Mouse (Mus musculus) thymus, postnatal 25 days (tissue): ENCODE results near the gene Rcn3.

Experiments
- DNase-seq: peaks from one replicate; pipeline ENCODE4 v3.0.0; 2022

Rcn3 gene

DNA sequence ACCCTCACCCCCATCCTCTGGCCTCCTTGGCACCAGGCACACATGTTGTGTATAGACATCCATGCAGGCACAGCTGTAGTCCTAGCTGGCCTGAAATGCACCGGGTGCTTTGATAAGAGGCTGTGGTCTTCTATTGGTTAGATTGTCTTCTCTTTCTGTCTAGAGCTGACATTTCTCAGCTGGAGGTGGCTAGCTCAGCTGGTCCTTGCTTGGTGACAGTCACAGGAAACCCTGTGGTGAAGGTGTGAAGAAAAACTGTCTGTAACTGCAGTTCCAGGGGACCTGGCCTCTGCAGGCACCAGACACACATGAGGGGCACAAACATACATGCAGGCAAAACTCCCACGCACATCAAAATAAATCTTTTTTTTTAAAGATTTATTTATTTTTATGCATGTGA is 22.4 kb downstream of the Rcn3 start:
- DNase-seq = no peak

DNA sequence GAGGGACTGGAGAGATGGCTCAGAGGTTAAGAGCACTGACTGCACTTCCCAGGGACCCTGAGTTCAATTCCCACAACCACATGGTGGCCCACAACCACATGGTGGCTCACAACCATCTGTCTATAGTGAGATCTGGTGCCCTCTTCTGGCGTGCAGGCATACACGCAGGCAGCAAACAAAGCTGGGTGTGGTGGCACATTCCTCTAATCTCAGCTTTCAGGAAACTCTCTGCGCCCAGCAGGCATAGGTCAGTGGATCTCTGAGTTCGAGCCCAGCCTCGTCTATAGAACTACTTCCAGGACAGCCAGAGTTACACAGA is 24.1 kb downstream of the Rcn3 start:
- peak; percentile 73 for DNase-seq

DNA sequence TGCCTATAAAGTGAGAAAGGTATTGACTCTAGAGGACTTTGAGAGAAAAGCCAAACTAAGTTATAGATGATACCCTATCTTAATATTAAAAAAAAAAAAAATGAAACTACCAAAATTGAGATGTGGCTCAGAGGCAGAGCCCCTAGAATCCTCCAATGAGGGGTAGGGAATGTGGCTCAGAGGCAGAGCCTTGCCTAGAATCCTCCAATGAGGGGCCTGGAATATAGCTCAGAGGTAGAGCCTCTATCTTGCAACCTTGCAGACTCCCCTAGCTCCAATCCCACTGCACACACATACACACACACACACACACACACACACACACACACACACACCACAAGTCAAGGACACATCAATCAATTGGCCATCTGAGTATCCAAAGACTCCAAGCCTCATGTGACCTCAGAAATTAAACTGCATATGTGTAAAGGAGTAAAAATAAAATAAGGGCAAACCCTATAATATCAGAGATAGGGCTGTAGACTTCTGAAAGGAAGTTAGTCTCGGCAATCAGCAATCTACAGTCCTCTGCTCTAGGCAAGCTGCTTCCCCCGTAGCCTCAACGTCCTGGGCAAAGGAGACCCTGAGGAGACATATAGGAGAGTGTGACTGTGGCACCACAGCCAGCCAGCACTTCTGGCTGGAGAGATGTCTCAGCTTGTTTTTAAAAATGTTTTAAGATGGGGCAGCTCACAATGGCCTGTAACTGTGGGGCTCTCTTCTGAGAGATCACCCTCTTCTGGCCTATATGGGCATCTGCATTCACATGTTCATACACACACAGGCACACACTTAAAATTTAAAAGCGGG is 24.6 kb downstream of the Rcn3 start:
- no peak for DNase-seq

DNA sequence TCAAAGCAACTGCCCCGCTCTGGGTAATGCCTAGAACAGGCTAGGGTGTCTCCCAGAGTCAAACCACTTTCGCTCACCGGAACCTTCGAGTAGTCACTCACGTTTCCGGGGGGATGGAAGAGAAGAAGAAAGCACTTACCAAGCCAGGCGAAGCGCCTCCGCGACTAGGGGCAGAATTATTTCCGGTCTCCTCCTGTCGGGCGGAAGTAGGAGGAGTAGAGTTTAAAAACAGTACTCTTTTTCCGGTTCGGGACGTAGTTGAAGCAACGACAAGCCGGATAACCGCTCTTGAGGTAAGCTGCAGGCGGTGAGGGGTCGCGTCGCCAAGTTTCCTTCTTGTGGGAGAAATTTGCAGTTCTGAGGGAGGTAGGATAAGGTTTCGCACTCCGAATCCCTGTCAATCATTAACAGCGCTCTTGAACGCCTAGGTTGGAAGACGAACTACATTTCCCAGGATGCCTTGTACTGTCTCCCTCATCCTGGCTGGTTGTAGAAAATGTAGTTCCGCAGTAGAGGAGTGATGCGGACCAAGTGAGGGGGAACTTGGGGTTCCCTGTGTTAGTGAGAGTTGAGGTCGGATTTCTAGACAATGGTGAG is 29.7 kb downstream of the Rcn3 start, which contains the start of the genes Nosip and Prrg2:
Gene Nosip, plus strand, starts transcription at position 191 of the 597 bp plus-strand sequence.
Gene Prrg2, minus strand, starts transcription at position 439 of the 597 bp plus-strand sequence.
- peak; percentile 96 for DNase-seq

DNA sequence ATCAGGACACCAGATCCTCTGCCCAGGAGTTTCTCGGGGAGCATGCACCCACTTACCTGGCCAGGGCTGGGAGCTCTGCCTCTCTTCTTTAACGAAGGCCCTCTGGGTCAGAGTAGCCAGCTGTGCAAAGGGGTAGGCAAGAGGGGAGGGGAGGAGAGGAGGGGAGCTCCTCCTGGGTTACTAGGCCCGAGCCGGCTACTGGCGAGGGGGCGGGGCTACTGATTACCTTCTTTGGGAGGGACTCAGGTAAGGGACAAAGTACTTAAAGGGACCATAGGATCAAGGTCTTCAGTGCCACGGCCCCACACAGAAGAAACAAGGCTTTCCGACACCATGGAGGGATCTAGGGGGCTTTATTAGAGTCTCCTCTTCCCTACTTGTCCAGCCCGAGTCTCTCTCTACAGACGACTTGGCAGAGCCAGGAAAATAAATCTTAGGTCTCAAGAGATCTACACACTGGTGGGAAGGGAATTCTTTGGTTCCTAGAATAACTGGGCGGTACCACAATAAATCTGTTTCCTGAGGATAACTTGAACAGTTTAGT is 30.4 kb downstream of the Rcn3 start:
- DNase-seq = no peak

DNA sequence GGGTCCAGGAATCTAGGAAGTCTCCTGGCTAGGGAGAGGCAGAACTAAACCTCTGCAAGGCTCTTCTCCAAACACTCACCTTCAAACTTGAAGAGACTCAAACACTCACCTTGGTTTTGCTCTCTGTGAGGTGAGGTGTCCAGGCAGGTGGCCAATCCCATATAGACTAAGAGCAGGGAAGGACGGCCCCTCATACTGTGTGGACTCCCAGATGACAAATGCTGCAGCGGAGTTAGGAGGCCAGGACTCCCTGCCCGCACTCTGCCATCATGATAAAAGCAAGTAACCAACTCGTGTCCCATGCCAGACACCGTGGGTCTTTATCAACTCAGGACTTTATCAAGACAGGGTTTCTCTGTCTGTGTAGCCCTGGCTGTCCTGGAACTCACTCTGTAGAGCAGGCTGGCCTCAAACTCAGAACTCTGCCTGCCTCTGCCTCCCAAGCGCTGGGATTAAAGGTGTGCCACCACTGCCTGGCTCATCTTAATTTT is 31.3 kb downstream of the Rcn3 start:
- no peak for DNase-seq

DNA sequence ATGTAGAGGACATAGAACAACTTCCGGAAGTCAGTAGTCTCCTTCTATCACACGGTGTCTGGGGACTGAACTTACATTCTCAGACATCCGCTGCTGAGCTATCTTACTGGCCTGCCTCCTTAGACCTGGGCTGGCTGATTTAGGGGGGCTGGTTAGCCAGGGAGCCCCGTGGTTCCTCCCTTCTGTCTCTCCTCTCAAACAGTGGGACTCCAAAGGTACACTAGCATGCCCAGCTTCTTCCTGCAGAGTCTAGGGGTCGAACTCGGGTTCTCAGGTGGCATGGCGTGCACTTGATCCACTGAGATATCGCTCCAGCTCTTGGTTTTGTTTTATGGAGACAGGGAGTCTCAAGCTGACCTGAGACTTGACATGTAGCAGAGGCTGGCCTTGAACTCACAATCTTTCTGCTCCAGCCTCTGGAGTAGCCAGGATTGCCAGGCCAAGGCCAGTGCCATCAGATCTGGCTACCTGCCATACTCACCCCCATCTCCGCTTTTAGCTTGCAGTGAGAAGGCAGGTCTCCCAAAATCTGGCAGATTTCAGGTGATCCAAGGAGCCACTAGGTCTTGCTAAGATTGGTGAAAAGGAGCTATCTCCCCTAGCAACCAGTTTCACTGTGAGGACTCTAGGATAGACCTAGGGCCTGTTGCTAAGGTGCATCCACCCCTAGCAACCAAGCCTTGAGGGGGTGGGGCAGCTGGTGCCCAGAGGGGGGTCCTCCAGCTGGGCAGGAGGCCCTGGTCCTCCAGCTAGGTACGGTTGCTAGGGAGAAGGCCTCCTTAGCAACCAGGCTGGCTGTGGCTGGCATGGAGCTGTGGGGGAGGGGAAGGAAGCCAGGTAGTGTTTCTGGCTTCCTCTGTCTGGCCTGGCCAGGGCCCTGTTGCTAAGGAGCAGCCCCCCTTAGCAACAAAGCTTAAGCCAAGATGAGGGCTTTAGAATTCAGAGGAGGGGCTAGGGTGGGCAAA is 33.1 kb downstream of the Rcn3 start:
- no peak for DNase-seq

DNA sequence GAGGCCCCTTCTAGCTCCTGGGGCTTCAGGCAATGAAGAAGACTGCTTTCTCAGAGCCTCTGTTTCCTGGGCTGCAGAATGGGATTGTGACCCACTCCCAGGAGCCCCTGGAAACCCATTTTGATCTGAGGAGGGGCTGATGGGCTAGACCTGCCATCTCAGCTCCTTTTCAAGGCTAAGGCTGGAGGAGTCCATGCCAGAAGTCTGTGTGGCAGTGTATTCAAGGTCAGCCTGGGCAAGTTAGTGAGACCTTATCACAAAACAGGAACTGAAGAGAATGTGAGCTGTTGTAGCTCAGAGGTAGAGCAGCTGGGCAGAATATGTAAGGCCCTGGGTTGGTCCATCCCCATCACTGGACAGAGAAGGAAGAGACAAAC is 35.1 kb downstream of the Rcn3 start:
- no peak for DNase-seq

DNA sequence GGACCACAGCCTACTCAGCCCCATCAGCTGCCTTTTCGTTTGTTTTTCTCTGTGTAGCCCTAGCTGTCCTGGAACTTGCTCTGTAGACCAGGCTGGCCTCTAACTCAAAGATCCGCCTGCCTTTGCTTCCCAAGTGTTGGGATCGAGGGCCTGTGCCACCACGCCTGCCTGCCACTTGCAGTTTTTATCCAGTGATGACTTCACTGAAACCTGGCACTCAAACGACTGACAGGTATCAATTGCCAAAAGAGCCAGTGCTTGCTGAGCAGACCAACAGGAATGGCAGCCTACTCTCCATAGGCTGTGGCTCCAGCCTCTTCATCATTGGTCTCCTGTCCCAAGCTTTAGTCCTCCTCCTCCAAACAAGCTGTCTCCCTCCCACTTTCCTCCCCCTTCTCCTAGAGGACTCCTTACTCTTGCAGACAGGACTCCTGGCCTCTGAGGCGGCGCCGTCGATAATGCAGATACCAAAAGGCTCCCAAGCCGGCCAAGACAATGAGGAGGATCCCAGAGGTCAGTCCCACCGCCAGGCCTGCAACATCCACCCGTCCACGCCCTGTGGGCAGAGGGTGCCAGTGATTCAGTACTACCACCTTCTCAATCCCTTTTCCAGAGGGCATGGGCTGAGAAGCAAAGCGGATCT is 35.6 kb downstream of the Rcn3 start:
- no peak for DNase-seq

DNA sequence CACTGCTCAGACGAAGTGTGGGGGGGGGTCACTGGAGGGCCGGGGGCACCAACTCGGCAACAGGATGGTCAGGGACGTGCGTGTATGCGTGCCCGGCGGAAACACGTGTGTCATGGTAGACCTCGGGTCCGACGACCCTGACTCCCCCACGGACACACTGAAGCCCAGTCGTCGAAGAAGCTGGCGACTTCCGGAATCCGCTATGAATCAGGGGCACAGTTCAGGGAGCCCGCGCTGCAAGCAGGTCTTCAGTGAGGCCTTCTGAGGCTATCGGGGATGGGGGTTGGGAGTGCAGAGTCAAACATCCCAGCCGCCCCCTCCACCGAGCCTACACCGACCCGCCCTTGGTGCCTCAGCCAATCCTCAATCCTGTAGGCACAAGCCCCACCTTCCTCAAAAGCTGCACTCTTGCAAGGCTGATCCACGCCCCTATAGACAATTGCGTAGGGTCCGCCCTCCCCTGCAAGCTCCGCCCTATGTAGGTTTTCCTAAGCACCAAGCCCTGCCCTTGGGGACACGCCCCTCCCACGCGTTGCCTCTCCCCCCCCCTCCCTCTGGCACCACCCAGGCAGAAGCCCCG is 38.0 kb downstream of the Rcn3 start:
- peak; percentile 96 for DNase-seq

DNA sequence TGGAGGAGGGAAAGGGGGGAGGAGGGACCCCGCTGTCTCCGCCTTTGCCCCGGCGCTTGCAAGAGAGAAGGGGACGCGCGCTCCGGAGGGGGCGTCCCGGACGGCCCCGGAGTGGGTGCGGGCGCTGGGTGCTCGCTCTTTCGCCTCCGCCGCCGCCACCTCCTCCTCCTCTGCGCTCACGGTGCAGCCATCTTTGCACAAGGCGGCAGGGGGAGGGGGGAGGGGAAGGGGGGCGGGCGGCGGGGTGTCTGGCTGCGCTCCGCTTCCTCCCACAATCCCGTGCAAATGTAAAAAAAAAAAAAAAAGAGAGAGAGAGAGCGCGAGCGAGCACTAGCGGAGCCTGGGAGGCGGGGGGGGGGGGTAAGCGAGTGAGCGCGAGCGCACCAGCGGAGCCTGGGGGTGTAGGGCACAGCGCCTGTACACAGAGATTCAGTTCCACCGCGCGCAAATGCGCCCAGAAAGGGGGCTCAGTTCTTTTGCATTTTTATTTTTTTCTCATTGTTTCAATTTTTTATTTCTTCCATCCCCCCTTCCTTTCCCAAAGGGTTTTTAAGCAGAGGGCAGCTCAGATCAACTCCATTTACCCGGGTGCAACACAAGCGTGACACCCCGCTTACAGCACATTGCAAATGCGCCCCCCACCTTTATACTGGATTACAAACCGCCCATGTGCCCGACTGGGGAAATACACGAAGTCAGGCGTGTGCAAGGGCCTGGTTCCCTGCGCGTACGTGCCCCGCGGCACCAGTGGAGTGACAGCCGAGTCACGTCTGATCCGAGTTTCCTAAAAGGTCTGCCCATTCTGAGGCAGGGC is 38.7 kb downstream of the Rcn3 start:
- DNase-seq = peak; percentile 86

DNA sequence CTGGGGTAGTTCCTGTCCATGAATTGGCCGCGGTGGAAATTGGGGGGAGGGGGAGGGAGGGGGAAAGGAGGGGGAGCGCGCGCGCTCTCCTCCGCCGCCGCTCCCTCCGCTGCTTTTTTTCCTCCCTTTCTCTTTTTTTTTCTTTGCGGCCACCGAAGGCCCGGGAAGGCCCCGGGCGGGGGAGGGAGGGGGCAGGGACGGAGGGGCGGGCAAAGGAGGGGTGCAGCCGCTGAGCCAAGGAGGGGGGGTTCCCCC is 39.2 kb downstream of the Rcn3 start, which contains the start of gene Prr12:
Gene Prr12, minus strand, starts transcription at position 20 of the 255 bp plus-strand sequence.
- DNase-seq = no peak

DNA sequence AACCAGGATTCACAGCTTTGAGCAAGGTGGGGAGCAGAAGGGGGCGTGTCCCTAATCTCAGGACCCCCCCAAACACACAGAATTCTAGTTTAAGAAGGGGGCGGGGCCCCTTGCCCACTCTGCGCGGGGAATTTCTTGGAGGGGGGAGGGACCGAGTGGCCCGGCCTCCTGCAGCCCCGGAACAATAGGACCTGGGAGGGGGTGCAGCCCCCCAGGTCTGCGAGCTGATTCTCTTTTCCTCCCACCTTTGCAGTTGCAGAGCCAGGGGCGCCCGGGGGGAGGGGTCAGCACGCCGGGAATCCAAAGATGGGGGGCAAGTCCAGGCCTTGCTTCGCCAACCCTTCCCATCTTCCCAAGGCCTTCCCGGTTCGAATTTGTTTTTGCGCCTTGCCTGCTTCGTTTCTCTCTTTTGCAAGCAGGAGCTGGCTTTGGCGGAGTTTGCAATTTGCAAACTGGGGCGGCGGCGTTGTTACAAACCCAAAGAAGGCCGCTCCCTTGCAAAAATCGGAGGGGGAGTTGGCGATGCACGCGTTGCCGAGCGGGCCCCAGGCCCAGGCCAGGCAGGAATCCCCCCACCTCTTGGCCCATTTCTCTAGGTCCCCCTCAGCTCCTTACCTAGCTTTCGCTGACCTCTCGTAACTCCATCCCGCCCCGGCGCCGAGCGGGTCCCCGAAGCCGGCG is 39.7 kb downstream of the Rcn3 start:
- peak; percentile 47 for DNase-seq

DNA sequence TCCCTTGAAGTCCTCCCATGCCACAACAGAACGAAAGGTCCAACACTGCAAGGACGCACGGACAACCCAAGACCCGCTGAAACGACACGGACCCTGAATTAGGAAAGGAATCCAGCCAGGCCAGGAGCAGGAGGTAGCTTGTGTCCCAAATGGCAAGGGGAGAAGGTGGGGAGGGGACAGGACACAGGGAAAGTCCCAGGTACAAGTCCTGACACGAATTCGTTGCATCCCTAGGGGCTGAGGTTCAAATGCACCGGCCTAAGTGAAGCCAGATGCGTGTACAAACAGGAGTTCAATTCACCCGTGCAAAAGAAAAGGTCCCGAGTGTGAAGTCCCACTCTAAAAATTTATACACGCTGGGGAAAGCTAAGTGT is 40.4 kb downstream of the Rcn3 start:
- DNase-seq = no peak

DNA sequence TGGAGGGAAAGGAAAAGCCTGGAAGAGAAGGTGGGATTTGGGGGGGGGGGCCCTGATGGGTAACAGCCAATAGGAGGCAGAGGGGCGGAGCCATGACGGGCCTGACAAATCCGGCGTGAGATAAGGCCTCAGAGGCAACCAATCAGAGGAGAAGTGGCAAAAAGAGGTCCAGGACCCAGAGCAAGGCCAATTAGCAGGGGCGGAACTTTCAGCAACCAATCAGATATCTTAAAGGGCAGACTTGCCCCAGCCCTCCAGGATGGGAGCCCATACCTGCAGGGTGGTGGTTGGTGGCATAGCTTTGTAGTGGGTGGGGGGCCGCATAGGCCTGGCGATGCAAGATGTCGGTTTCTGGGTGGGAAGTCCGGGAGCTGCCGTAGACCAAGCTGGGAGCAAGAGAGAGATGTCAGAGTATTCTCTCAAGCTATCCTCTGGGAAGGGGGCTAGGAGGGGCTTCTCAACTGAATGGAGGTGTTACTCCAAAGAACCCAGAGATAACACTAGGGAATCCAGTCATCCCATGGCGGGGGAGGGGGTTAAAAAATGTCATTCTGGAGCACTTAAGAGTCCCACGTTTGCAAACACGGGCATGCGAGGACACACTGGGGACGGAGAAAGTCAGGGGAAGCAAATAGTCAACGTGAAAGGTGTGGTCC is 40.9 kb downstream of the Rcn3 start:
- peak; percentile 49 for DNase-seq

DNA sequence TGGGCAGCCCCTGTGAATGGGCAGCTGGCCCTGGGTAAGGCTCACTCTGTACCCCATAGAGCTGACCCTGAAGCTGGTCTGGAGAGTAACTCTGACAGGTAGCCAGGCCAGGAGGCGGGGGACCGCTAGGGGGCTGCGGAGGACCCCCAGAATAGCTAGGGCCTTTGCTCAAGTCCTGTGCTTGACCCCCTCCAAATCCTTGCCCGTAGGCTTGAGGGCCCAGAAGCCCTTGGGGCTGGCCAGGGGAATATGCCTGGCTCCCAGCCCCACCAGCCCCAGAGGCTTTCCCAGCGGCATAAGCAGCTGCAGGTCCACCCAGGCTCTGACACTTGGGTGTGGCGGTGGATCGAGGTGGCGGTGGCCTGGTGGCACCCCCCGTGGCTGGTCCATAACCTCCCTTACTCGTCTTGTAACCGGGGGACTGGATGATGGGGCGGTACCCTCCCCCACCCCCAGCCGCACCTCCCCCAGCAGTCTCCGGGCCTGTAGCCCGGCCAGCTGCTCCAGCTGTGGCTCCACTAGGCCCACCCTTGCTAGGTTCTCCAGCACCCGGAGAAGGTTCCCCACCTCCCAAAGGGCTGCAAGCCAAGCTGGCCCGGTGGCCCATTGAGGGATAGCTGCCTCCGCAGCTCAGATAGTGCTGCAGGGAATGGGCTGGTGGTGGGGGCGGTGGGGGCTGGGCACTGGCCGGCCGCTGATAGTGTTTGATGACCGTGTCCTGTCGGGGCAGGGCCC is 42.9 kb downstream of the Rcn3 start:
- DNase-seq = no peak

DNA sequence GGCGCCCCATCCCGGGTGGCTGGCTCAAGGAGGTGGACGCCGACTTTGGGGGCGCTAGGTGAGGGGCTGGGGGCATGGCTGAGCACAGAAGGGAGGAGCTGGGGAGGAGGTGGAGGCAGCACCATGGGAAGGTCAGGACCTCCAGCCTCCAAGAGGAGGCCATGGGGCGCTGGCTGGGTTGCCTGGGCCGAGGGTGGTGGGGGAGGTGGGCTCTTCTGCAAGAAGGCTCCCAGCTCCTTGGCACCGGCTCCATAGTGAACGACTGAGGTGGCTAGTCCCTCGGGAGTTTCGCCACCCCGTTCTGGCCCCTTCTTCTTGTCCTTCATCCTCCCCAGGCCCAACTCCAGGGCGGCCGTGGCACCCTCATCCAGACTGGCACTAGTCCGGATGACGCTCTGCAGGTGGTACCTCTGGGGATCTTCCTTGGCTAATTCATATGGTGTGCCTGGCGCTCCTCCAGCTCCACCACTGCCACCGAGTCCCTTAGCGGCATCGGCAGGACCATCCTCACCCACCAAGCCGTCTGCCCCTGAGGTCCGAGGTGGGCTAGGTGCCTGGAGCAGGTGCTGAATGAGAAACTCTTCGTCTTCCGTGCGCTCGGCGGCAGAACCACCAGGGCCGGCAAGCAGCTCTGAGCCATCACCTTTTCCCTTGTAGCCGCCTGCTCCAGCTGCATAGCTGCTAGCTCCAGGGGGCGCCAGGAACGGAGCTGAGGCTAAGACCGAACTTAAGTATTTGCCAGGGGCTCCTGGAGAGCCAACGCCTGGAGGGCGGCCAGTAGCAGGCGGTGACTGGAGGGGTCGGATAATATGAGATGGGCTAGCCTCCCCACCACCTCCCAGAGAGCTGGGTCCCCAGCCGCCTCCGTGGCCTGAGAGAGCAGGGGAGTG is 43.8 kb downstream of the Rcn3 start:
- no peak for DNase-seq

DNA sequence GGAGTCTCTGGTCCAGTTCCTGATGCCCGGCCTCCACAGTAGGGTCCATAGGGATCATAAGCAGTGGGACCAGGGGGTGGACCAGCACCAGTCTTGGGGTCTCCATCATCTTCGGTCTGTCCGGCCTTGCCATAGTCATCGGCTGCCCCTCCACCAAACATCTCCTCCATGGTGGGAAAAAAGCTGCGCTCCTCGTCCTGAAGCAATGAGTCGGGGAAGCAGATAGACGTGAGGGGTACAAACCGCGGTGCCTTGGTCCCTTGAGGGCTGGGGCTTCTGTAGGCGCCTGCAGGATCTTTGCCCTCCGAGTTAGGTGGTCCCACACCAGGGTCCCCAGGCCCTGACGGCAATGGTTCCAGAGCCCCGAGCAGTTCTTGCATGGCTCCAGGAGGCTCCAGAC is 44.5 kb downstream of the Rcn3 start:
- no peak for DNase-seq
